14 mouse cellular contexts compared by ENCODE assay signal in the genomic region with DNA sequence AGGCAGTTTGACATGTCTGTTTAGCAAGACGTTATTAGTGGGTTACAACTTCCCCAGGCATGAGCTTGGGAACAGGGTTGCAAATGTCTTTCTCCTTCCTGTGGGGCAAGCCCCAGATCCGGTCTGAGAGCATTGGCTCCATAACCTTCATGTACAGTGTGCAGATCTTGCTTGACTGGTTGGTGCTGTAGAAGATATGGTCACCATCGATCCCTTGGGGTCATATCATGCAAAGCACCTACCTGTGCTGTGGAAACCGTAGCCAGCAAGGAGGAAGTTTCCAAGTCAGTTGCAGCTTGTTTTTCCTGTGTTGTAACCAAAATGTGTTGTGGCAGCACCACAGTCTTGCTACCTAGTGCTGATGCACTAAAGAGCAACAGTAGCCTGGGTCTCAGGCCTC. TPM values are rescaled to one million over a fixed set of nuclear protein-coding genes. Genes with fewer than 3 reads are reported as not detected.
DNase-seq lines count a peak whose midpoint lies in the region; ATAC-seq lines count a peak whose summit lies in the region.
"Had no signal": no experiment of that assay in that cellular context is flagged by ENCODE, and none has a peak within 500 bp of the region (broad histone marks: within the 10 kb centered on the region; RNA-seq: fewer than 3 reads in every experiment).

No protein-coding gene starts in this region.

- H3K4me1 ChIP-seq in liver, embryonic 11.5 days (replicated peaks; ENCODE audit: control insufficient read depth, insufficient read depth, low read length): peaks cover 38% of the 10 kb centered on the region
- peaks cover 75% of the 10 kb centered on the region for H3K4me1 ChIP-seq in liver, embryonic 13.5 days (replicated peaks)

- peak overlapping the region; percentile 6; the same call in 1 of the 2 replicates for H3K4me2 ChIP-seq in liver, embryonic 11.5 days
- H3K4me2 ChIP-seq in liver, embryonic 13.5 days: no peak overlapping the region
- H3K4me2 ChIP-seq: midbrain, embryonic 13.5 days had no signal

- H3K9me3 ChIP-seq in liver, embryonic 11.5 days (ENCODE audit: control insufficient read depth, low read length): no peaks in the 10 kb centered on the region
- H3K9me3 ChIP-seq in liver, embryonic 13.5 days (replicated peaks): no peaks in the 10 kb centered on the region
- H3K9me3 ChIP-seq: midbrain, embryonic 13.5 days had no signal

- no peaks in the 10 kb centered on the region for H3K27me3 ChIP-seq in liver, embryonic 11.5 days (replicated peaks; ENCODE audit: control insufficient read depth, insufficient read depth, low read length)
- H3K27me3 ChIP-seq in liver, embryonic 13.5 days: no peaks in the 10 kb centered on the region
- H3K27me3 ChIP-seq: midbrain, embryonic 13.5 days had no signal

- no peak overlapping the region for H3K9ac ChIP-seq in liver, embryonic 11.5 days (ENCODE audit: low read depth, low read length)
- H3K9ac ChIP-seq in liver, embryonic 13.5 days: 0 out of 2 replicates have a peak overlapping the region, but pooled peaks have one; percentile 22
- H3K9ac ChIP-seq: liver, embryonic 14.5 days; midbrain, embryonic 13.5 days had no signal

- peak overlapping the region; percentile 51; the same call in 1 of the 2 replicates for H3K27ac ChIP-seq in liver, embryonic 11.5 days (ENCODE audit: low read depth, low read length)
- peak overlapping the region; percentile 56 for H3K27ac ChIP-seq in liver, embryonic 13.5 days
- H3K27ac ChIP-seq: liver, embryonic 14.5 days; midbrain, embryonic 13.5 days had no signal

- no peaks in the 10 kb centered on the region for H3K36me3 ChIP-seq in liver, embryonic 11.5 days (ENCODE audit: control insufficient read depth, insufficient read depth, low read length)
- H3K36me3 ChIP-seq in liver, embryonic 13.5 days: no peaks in the 10 kb centered on the region

- ATAC-seq in liver, embryonic 11.5 days (replicated peaks; ENCODE audit: low FRiP score): no peak
- peak; percentile 45; the same call in 1 of the 2 replicates for ATAC-seq in common myeloid progenitor, adult 5-6 weeks (replicated peaks; ENCODE audit: low read depth, poor library complexity, severe bottlenecking)
- ATAC-seq in liver, embryonic 13.5 days (ENCODE audit: low read depth): no peak
- ATAC-seq: activated CD4-positive, CD25-positive, alpha-beta regulatory T cell, adult 4 months; hindbrain, embryonic 16.5 days; midbrain, embryonic 13.5 days had no signal

- DNase-seq in liver, embryonic 11.5 days (ENCODE audit: low spot score): no peak
- no peak for DNase-seq in liver
- DNase-seq in liver, embryonic 13.5 days: no peak
- peak; percentile 24 to 43 for DNase-seq in spleen, postnatal 36 days (ENCODE audit: low spot score in 2 of 2)
- no peak for DNase-seq in Muller cell, postnatal 12 days (ENCODE audit: inconsistent ontology term)
- DNase-seq in thymus, postnatal 36 days: no peak
- DNase-seq: adrenal gland, postnatal 25 days; cerebellum, postnatal 14 days; right cerebral cortex, adult 18-20 months had no signal

- no peak overlapping the region for H3K4me3 ChIP-seq in liver, embryonic 11.5 days (ENCODE audit: low read depth, low read length)
- H3K4me3 ChIP-seq in liver, embryonic 13.5 days (replicated peaks): no peak overlapping the region
- H3K4me3 ChIP-seq: midbrain, embryonic 13.5 days had no signal

- 51% methylated on average over 4 of the region's 4 CpGs for WGBS in liver, embryonic 11.5 days
- WGBS in liver, embryonic 13.5 days (ENCODE audit: insufficient replicate concordance): 35% methylated on average over 4 of the region's 4 CpGs

RNA-seq across cellular contexts. Expression of gene Fam222b, which starts 32.3 kb away (rescaled TPM):
- 13.9 and 17.3 TPM in 2 replicates for polyA plus RNA-seq in liver, embryonic 11.5 days (2014; fragmentation: Nextera tagmentation; extraction: Ambion mirVana)
- total RNA-seq in common myeloid progenitor, adult 5-6 weeks (2017): 6.5 and 7.2 TPM in 2 replicates
- 3.7 and 5.5 TPM in 2 replicates for polyA plus RNA-seq in liver, embryonic 13.5 days (2015; fragmentation: Nextera tagmentation; extraction: Ambion mirVana)

RNA-seq across cellular contexts. Expression of gene Traf4, which starts 38.6 kb away (rescaled TPM):
- 53.8 and 57.6 TPM in 2 replicates for polyA plus RNA-seq in liver, embryonic 11.5 days (2014; fragmentation: Nextera tagmentation; extraction: Ambion mirVana)
- 6.9 and 10.2 TPM in 2 replicates for total RNA-seq in common myeloid progenitor, adult 5-6 weeks (2017)
- polyA plus RNA-seq in liver, embryonic 13.5 days (2015; fragmentation: Nextera tagmentation; extraction: Ambion mirVana): 28.0 and 34.6 TPM in 2 replicates

RNA-seq across cellular contexts. Expression of gene Eral1, which starts 46.6 kb away (rescaled TPM):
- polyA plus RNA-seq in liver, embryonic 11.5 days (2014; fragmentation: Nextera tagmentation; extraction: Ambion mirVana): 39.0 and 40.8 TPM in 2 replicates
- total RNA-seq in common myeloid progenitor, adult 5-6 weeks (2017): 19.3 and 25.5 TPM in 2 replicates
- 19.1 and 20.2 TPM in 2 replicates for polyA plus RNA-seq in liver, embryonic 13.5 days (2015; fragmentation: Nextera tagmentation; extraction: Ambion mirVana)

RNA-seq across cellular contexts. Expression of gene Nek8, which starts 49.7 kb away (rescaled TPM):
- polyA plus RNA-seq in liver, embryonic 11.5 days (2014; fragmentation: Nextera tagmentation; extraction: Ambion mirVana): 13.1 and 14.3 TPM in 2 replicates
- 7.1 and 8.2 TPM in 2 replicates for total RNA-seq in common myeloid progenitor, adult 5-6 weeks (2017)
- 8.9 and 9.2 TPM in 2 replicates for polyA plus RNA-seq in liver, embryonic 13.5 days (2015; fragmentation: Nextera tagmentation; extraction: Ambion mirVana)

RNA-seq across cellular contexts. Expression of gene Tlcd1, which starts 49.8 kb away (rescaled TPM):
- polyA plus RNA-seq in liver, embryonic 11.5 days (2014; fragmentation: Nextera tagmentation; extraction: Ambion mirVana): 52.5 and 57.5 TPM in 2 replicates
- total RNA-seq in common myeloid progenitor, adult 5-6 weeks (2017): 7.9 and 8.1 TPM in 2 replicates
- polyA plus RNA-seq in liver, embryonic 13.5 days (2015; fragmentation: Nextera tagmentation; extraction: Ambion mirVana): 50.3 and 54.3 TPM in 2 replicates

Comparison
In these comparisons a context has a peak if more than half of its experiments do, and no peak if none do; other contexts are left out.
1. DNase-seq: peak in spleen, postnatal 36 days (2 of 2); none in liver, embryonic 11.5 days (single experiment), liver (single experiment), liver, embryonic 13.5 days (single experiment), Muller cell, postnatal 12 days (single experiment) and thymus, postnatal 36 days (0 of 2).